Mouse (Mus musculus): ENCODE measurements around the gene Ifi206.

The Ifi206 gene

GRCm38 (mm10) chr1:173418936-173419621 lies 71.8 kb downstream of the Ifi206 start:
- DNase-seq: no peak

GRCm38 (mm10) chr1:173418516-173418915 lies 72.3 kb downstream of the Ifi206 start:
- no peak for DNase-seq
